In the genomic region with DNA sequence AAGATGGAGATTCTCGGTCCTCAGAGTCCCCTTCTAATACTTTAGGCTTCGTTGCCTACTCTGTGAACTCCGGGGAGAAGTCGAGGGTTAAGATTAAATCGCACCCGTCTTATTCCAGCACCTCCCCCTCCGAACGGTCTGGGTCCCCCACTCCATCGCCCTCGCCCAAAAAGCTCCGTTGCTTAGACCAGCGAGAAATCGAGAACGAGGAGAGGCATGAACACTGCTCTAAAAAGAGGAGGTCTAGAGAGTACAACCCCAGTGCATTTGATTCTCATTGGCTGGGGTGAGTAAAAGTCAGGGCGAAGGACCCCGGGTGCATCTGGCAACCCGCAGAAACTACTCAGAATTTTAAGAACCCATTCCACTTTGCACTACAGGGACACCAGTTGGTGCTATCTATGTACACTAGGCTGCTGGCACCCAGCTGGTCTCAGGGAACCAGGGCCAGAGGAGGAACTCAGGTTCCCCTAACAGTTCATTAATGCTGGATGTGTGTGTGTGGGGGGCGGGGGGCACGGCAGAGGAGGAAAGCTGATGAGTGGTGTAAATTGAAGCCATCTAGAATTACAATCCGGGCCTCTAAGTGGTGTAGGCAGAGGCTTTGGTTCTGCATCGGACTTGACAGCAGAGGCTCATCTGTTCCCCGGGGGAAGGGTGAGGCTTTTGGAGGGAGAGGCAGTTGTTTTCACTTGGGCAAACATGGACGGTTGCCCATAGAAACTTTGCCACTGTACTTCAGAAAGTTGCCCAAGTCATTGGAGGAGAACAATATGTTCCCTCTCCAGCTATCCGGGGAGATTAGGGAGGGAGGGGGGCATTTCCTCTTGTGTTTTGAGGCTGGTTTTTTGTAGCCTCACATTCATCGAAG, we compare ENCODE assay signal across 8 mouse cellular contexts. TPM values are rescaled to one million over a fixed set of nuclear protein-coding genes. Genes with fewer than 3 reads are reported as not detected.
DNase-seq lines count a peak whose midpoint lies in the region; ATAC-seq and TF ChIP-seq lines count a peak whose summit lies in the region.

No protein-coding gene starts in this region.

- no peak for TF ChIP-seq CTCF in testis, adult 2 months (IDR thresholded peaks at IDR 0.05; ENCODE audit: control insufficient read depth, insufficient read depth, insufficient replicate concordance, low read depth, low read length)

- intact Hi-C loops in gastrocnemius, postnatal 14 days (cut with DNase I; ENCODE audit: low total_unique reads): no loop called here

- peak overlapping the region; percentile 93 for H3K4me2 ChIP-seq in neural tube, embryonic 14.5 days (ENCODE audit: low read depth, low read length)

- H3K9ac ChIP-seq in neural tube, embryonic 14.5 days (replicated peaks; ENCODE audit: low read depth, low read length): peak overlapping the region; percentile 90

- H3K27me3 ChIP-seq in testis, adult 2 months (ENCODE audit: control insufficient read depth, insufficient read depth, low read length): no peaks in the 10 kb centered on the region
- no peaks in the 10 kb centered on the region for H3K27me3 ChIP-seq in neural tube, embryonic 14.5 days (ENCODE audit: control insufficient read depth, insufficient read depth, low read length)

- no peaks in the 10 kb centered on the region for H3K9me3 ChIP-seq in neural tube, embryonic 14.5 days (ENCODE audit: control insufficient read depth, low read length)

- H3K4me3 ChIP-seq in testis, adult 2 months (ENCODE audit: control insufficient read depth, low read depth, low read length): peak overlapping the region; percentile 90
- H3K4me3 ChIP-seq in neural tube, embryonic 14.5 days (ENCODE audit: low read depth, low read length): peak overlapping the region; percentile 95

- WGBS in neural tube, embryonic 14.5 days: 1% methylated on average over 25 of the region's 25 CpGs

- peak overlapping the region; percentile 82 for H3K27ac ChIP-seq in testis, adult 2 months (ENCODE audit: control insufficient read depth, insufficient read depth, low read depth, low read length)
- peak overlapping the region; percentile 98 for H3K27ac ChIP-seq in neural tube, embryonic 14.5 days (ENCODE audit: low read depth, low read length)

- no peaks in the 10 kb centered on the region for H3K36me3 ChIP-seq in testis, adult 2 months (ENCODE audit: control insufficient read depth, insufficient read depth, low read length)
- H3K36me3 ChIP-seq in neural tube, embryonic 14.5 days (ENCODE audit: control insufficient read depth, insufficient read depth, low read length): peaks cover 20% of the 10 kb centered on the region

- no peak for DNase-seq in testis, postnatal 10 days (ENCODE audit: low spot score)
- DNase-seq in cerebellum, postnatal 25 days: peak; percentile 25 to 33
- DNase-seq in gastrocnemius, postnatal 14 days: peak; percentile 61
- peak; percentile 52 for DNase-seq in induced T-regulatory cell, adult 2 months (ENCODE audit: low read depth)
- DNase-seq in lung, adult 18-20 months: peak; percentile 85 to 92
- DNase-seq in right cerebral cortex, postnatal 10 days (ENCODE audit: low spot score in 2 of 2): no peak

- H3K4me1 ChIP-seq in testis, adult 2 months (ENCODE audit: control insufficient read depth, insufficient read depth, low read length): peaks cover 7% of the 10 kb centered on the region
- H3K4me1 ChIP-seq in neural tube, embryonic 14.5 days (ENCODE audit: control insufficient read depth, insufficient read depth, low read length): peaks cover 22% of the 10 kb centered on the region

- no peak for ATAC-seq in neural tube, embryonic 14.5 days (ENCODE audit: low read depth)

- TF ChIP-seq POLR2A in testis, adult 2 months (IDR thresholded peaks at IDR 0.05; ENCODE audit: control insufficient read depth, low read depth, low read length): no peak

RNA-seq across cellular contexts. Expression of gene Teddm2, which starts 1.1 kb away (rescaled TPM):
- 4.8 and 5.6 TPM in 2 replicates for polyA plus RNA-seq in testis, adult 2 months (2012; rRNA removed)
- total RNA-seq in gastrocnemius, postnatal 14 days (2021): 1 to 10 TPM in 1 of 2 experiments, under 1 TPM in 1; 0.70 to 1.4 TPM
- polyA plus RNA-seq in neural tube, embryonic 14.5 days (2014; fragmentation: Nextera tagmentation; extraction: Ambion mirVana): 1.3 TPM in 2 replicates

RNA-seq across cellular contexts. Expression of gene Glul, which starts 1.4 kb away (rescaled TPM):
- 605 and 633 TPM in 2 replicates for polyA plus RNA-seq in testis, adult 2 months (2012; rRNA removed)
- 100 to 1,000 TPM; 120 to 371 TPM for total RNA-seq in gastrocnemius, postnatal 14 days (2021)
- 191 and 226 TPM in 2 replicates for polyA plus RNA-seq in neural tube, embryonic 14.5 days (2014; fragmentation: Nextera tagmentation; extraction: Ambion mirVana)

RNA-seq across cellular contexts. Expression of gene Teddm1a, which starts 9.6 kb away (rescaled TPM):
- not detected in 2 replicates for polyA plus RNA-seq in testis, adult 2 months (2012; rRNA removed)
- total RNA-seq in gastrocnemius, postnatal 14 days (2021): not detected
- polyA plus RNA-seq in neural tube, embryonic 14.5 days (2014; fragmentation: Nextera tagmentation; extraction: Ambion mirVana): not detected in 2 replicates

RNA-seq across cellular contexts. Expression of gene Teddm1b, which starts 26.9 kb away (rescaled TPM):
- 0.05 TPM in 1 of 2 replicates, not detected in the other for polyA plus RNA-seq in testis, adult 2 months (2012; rRNA removed)
- not detected for total RNA-seq in gastrocnemius, postnatal 14 days (2021)
- 0.21 and 0.35 TPM in 2 replicates for polyA plus RNA-seq in neural tube, embryonic 14.5 days (2014; fragmentation: Nextera tagmentation; extraction: Ambion mirVana)

RNA-seq across cellular contexts. Expression of gene Rgsl1, which starts 57.2 kb away (rescaled TPM):
- 21.2 and 22.6 TPM in 2 replicates for polyA plus RNA-seq in testis, adult 2 months (2012; rRNA removed)
- total RNA-seq in gastrocnemius, postnatal 14 days (2021): not detected
- 0.19 and 0.55 TPM in 2 replicates for polyA plus RNA-seq in neural tube, embryonic 14.5 days (2014; fragmentation: Nextera tagmentation; extraction: Ambion mirVana)

Comparison
In these comparisons a context has a peak if more than half of its experiments do, and no peak if none do; other contexts are left out.
1. DNase-seq: peak in cerebellum, postnatal 25 days (2 of 2), gastrocnemius, postnatal 14 days (single experiment), induced T-regulatory cell, adult 2 months (single experiment) and lung, adult 18-20 months (2 of 2); none in testis, postnatal 10 days (single experiment) and right cerebral cortex, postnatal 10 days (0 of 2).